Mouse (Mus musculus): ENCODE measurements around the gene Ncoa1.
"Not testable (repeated sequence)": the region's sequence is repeated elsewhere in the genome, so short reads cannot be mapped to it uniquely, and the experiment has no call there.

Gene Ncoa1

DNA sequence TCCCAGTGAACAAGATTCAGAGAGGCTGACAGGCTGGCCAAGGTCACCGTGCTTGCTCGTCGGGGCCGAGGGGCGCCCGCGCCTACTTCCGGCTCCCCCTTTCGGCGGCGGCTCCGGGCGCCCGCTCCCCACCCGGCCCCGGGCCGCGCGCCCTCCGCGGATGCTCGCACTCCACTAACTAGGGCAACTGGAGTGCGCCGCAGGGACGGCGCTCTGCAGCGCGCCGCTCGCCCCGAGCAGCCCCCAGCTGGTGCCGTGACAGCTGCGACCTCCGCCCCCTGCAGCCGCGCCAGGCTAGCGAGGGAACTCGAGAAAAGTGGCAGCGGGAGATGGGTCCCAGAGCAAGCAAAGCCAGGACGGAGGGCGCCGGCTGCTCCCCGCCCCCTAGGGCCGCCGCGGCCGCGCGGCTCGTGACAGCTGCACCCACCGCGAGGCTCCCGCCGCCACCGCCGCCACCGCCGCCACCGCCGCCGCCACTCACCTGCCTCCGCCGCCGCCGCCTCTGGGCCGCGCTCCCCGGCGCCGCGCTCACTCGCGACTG lies 621 bp downstream of the Ncoa1 start:
- DNase-seq (ENCODE audit: low spot score in 2 of 2) = peak; percentile 36 to 54

DNA sequence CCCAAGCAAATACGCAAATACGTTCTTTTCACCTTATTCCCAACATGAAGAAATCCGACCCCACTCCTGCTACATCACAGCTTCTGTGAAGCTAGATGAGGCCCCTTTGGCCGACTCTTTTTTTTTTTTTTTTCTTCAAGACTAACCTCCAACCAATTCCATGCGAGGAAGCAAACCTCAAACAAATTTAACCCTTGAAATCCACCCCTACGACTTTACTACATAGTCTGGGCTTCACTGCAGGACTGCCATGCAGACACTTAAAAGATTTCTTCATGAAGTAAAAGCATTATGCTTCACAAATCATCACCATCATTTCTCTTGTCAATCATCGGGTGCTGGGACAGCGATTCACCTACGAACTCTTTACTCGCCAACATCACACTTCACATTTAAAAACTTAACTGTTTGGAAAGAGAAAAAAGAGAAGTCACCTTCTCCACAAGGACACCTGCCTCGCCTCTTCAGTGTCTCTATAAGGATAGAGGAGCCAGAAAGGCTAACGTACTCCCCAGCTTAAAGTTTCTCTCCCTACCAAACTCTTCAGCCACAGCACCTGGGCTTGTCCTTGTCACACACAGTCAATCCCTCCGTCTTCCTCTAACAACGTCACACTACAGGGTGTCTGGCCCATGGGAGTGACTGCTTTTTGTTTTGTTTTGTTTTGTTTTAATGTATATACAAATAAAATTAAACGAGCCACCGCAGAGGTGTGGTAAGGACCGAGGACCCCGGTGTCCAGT lies 1.6 kb downstream of the Ncoa1 start:
- no peak for DNase-seq (ENCODE audit: low spot score in 2 of 2)

DNA sequence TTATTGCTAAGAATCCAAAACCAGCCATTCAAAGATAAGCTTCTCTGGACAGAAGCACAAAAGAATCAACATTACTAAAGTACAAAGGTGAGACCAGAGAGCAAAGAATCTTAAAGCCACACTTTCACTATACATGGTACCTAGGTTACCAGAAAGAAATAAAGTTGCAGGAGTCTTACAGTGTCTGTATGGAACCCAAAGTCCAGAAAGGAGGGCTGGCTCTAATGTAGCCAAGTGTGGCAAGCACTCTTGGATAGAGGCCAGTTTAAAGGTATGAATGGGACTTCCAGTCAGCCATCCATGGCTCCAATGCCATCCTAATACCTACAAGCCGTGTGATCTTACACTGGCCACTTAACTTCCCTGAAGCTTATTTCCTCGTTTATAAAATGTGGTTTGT lies 7.9 kb downstream of the Ncoa1 start:
- no peak for DNase-seq (ENCODE audit: low spot score in 2 of 2)

DNA sequence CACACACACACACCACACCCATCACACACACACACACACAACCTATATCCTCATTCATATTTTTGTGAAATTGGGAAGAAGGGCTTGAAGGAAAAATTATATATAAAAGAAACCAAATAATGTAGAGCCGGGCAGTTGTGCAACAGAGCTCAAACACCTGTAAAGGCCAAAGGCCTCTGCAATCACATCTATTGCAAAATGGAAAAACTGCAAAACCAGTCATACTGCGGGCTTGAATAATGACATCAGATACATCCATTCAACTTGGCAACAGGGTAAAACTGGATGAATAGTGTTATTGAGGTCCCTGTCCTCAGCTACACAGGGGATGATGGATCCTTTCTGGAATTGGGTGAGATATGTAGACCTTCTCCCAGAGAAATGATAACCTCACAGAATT lies 13.3 kb downstream of the Ncoa1 start:
- no peak for DNase-seq (ENCODE audit: low spot score in 2 of 2)

DNA sequence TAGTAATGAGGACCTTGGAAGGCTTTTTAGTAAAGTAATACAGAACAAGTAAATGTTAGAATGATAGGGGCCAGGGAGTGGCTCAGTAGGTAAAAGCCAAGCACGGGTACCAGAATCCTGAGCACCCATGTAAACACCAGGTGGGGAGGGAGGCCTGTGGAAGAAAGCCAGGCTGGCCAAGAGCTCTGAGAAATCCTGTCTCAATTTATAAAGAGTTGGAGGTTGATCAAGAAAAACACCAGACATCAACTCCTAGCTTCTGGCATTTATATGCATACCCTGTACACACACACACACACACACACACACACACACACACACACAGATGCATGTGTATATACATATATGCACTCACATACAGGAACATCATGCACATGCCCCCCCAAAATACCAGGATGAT lies 14.6 kb downstream of the Ncoa1 start:
- DNase-seq (ENCODE audit: low spot score in 2 of 2) = no peak

DNA sequence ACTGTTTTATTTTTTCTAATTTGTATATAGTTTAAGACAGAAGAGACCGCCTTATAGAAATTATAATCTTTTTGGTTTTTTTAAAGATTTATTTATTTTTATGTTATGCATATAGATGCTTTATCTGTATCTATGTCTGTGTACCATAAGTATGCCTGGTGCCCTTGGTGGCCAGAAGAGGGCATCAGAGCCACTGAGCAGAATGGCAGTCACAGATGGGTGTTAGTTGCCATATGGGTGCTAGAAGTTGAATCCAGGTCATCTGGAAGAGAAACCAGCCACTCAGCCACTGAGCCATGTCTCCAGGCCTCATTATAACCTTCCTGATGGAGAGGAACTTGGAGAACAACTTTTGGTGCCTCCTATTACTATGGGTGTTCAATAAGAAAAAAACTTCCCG lies 16.0 kb downstream of the Ncoa1 start:
- DNase-seq (ENCODE audit: low spot score in 2 of 2) = no peak

DNA sequence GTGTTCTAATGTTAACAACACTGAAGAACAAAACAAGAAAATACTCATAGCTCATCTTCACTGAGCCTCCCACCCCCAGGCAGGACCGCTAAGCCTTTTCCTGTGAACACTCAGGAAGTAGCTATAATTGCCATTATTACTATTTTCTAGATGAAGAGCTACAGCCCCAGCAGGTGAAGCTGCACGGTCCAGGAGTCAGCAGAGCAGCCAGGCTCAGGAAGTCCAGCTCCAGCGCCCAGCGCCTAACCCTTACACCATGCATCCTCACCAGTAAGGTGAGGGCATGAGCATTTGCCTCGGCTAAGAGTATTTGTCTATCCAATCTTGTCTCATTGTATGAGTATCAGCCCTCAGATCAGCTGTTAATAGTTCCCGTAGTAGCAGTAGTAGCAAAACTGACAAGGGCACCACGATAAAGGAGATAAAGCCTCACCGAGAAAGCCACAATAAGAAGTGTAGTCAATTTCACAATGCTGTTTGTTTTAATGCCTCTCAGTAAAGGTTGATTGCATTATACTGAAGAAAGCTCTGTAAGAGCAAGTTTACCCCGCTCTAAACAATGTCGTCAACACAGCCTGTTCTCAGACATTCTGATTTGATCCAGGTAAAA lies 21.9 kb downstream of the Ncoa1 start:
- no peak for DNase-seq (ENCODE audit: low spot score in 2 of 2)

DNA sequence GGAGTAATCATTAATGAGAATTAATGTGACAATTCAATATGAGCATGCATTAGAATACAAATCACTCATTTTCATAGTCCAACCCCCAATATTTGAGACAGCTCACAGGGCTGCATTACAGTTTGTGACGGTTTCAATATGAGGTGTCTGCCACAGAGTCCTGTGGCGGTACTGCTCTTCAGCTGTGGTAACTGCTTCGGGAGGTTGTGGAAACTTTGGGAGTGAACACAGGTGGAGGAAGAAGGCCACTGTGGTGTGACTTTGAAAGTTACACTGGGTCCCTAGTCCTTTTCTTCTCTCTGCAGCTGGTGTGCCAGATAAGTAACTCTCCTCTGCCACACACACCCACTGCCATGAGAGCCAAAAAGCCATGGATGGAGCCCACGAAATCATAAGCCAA lies 22.7 kb downstream of the Ncoa1 start:
- no peak for DNase-seq (ENCODE audit: low spot score in 2 of 2)

DNA sequence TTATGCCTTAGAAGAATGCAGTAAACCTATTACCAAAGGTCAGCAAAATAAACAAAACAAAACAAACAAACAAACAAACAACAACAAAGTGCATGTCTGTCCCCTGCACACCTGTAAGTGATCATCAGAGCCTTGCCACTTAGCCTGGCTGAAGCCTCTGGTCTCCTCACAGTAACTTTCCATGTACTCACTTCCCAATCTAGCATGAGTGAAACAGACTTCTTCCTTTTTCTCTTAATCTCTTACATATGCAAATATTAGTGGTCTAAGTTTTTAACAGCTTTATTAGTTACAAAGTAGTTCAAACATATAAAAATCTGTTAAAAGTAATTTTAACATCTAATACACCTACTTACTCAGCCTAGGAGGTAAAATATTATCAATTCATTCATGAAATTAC lies 24.7 kb downstream of the Ncoa1 start:
- DNase-seq (ENCODE audit: low spot score in 2 of 2) = no peak

DNA sequence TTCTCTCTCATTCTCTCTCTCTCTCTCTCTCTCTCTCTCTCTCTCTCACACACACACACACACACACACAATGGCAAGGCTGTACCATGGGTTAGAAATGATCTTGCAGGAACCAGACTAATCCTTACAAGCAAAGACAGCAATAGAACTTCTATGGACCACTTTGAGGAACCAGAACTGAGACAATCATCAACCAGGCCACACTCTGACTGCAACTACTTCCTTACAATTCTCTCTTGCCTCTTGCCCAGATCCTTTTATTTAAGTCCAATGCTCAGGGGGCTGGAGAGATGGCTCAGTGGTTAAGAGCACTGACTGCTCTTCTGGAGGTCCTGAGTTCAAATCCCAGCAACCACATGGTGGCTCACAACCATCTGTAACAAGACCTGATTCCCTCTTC lies 26.5 kb downstream of the Ncoa1 start:
- DNase-seq (ENCODE audit: low spot score in 2 of 2) = not testable (repeated sequence)

DNA sequence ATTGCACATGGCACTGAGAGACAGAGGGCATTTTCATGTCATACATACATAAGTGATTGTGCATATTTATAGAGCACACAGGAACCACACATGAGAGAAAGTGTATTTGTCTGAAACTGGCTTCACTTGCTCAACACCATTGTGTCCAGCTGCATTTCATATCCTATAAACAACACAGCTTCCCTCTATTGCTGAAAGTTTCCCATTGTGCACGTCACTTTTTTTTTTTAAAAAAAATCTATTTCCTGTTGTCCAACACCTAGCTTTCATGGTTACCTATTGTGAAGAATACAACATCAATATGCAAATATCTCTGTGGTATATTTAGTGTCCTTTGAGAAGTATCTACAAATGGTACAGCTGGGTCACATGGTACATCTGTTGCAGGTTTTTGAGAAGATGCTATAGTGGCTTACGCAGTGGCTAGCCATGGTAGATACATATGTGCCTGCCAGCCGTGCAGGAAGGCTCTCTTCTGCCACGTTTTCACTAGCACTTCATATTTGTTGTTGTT lies 28.8 kb downstream of the Ncoa1 start:
- DNase-seq (ENCODE audit: low spot score in 2 of 2) = no peak

DNA sequence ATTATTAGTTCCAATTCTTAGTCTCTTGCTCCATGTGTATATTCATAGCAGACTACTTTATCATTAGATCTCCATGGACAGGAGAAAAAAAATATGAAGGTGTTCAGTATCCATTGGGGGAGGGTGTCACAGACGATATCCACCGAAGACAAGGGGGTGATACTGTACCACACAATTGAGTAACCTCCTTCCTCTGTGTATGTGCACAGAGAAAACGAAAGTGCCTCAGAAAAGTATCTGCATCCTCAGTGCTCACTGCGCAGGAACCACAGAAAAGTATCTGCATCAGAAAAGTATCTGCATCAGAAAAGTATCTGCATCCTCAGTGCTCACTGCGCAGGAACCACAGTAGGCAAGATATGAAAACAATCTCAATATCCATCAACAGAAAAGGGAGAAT lies 32.0 kb downstream of the Ncoa1 start:
- no peak for DNase-seq (ENCODE audit: low spot score in 2 of 2)

DNA sequence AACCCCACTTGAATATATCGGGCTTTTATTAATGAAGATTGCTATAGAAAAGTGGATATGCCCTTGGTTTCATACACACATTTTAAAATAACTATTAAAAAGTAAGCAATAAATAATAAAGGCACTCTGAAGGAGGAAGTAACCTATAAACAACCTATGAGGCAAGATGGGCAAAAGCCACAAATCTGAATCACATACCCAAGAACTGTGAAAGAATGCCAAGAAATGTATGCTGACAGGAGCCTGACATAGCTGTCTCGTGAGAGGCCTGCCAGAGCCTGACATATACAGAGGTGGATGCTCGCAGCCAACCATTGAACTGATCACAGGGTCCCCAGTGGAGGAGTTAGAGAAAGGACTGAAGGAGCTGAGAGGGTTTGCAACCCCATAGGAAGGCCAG lies 35.5 kb downstream of the Ncoa1 start:
- no peak for DNase-seq (ENCODE audit: low spot score in 2 of 2)

DNA sequence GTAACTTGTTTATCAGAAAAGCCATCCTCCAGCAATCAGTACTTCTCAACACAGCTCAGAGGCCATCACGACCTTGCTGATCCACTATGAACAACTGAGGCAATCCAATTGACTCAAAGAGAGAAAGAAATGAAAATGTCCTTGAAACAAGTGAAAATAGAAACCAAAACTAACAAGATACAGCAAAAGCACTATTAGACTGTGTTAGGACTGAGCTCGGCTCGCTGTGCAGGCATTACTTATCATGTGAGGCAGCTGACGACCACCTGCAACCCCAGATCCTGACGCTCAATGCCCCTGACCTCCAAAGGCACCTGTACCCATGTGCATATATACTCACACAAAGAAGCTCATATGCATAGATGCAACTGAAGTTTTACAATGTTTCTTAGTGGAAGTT lies 40.8 kb downstream of the Ncoa1 start:
- DNase-seq (ENCODE audit: low spot score in 2 of 2) = no peak

DNA sequence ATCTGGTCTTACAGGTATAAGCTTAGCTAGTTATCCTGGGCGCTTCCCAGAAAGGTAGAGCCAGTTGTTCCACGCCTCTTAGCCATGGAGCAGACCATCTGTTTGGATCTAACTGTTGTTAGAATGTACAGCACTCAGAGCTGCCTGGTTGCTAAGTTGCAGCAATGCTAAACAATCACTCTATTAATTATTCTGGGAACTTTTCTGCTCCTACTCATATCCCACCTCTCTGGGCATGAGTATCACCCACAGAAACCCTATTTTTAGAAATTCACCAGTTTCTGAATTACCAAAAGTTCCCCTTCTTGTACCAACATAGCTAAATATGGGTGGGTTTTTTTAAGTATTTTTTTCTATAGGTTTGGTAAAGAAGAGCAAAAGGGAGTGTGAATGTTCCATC lies 43.4 kb downstream of the Ncoa1 start:
- DNase-seq (ENCODE audit: low spot score in 2 of 2) = peak; percentile 36 to 49

DNA sequence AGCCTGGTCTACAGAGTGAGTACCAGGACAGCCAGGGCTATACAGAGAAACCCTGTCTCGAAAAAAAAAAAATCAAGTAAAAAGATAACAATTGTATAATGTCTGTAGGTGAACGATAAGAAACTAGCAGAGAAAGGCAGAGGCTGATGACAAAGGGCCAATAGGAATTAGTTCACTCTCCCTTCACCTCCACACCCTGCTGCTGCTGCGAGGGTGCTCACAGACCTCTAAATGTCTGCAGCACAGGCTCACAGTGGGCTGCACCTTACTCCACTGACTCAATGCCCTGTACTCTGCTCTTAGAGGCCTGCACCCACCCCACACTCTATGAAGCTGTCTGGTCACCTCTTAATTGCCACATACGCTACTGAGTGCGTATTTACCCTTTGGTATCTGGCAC lies 45.0 kb downstream of the Ncoa1 start:
- no peak for DNase-seq (ENCODE audit: low spot score in 2 of 2)

DNA sequence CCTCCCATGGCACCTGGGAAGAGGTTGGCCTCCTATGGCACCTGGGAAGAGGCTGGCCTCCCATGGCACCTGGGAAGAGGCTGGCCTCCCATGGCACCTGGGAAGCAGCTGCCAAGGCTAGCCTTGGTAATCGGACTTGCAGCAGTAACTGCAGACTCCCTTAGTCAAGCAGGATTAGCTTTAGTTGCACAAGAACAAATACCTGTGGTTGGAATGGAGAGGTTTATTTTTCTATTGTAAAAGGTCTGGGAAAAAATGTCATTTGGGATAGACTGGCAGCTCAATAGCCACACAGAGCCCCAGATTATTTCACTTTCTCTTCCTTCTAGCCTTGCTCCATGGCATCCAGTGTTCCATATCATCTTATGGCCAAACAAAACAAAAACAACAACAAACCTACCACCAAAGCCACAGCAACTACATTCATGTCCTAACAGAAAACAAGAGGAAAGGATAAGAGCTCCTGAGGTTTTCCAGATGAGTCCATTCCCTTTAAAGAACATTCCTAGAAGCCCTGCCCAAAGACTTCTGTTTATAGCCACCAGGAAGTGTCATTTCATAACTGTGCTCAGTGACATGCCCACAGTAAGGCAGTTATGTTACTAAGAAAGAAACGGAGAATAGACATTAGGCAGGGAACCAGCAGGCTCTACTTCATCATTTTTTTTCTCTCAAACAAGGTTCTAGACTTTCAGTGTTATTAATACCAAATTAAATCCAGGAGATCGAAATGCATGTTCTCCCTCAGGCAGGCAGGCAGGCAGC lies 46.7 kb downstream of the Ncoa1 start:
- DNase-seq (ENCODE audit: low spot score in 2 of 2) = no peak

DNA sequence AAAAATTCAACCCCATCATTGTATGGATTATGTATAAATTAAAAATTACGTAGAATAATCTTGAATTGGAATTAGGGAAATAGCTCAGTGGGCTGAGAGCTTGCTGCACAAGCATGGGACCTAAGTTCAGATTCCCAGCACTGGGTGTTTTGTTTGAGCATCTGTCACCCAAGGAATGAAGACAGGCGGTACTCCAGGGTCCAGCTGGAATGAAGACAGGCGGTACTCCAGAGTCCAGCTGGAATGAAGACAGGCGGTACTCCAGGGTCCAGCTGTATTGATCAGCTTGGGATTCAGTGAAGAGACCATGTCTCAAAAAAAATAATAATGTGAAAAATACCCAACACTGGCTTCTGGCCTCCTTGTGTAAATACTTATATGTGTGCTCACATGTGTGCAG lies 58.2 kb downstream of the Ncoa1 start:
- DNase-seq (ENCODE audit: low spot score in 2 of 2) = no peak

DNA sequence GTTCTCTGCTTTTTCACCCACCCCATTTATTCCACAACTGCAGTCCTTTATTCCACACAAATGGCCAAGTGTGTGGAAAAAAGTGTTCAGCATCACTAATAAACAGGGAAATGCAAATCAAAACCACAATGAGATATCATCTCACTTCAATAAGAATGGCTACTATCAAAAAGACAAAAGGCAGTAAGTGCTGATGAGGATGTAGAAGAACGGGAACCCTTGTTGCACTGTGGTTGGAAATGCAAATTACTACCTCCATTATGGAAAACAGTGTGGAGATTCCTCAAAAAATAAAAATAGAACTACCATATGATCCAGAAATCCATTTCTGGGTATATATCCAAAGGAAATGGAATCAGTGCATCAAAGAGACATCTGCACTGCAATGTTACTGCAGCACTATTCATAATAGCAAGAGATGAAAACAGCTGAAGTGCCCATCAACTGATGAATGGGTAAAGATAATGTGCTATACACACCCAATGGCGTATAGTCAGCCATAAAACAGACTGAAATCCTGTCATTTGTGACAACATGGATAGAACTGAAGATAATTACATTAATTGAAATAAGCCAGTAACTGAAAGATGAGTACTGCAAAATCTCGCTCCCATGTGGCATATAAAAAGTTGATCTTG lies 59.2 kb downstream of the Ncoa1 start:
- no peak for DNase-seq (ENCODE audit: low spot score in 2 of 2)

DNA sequence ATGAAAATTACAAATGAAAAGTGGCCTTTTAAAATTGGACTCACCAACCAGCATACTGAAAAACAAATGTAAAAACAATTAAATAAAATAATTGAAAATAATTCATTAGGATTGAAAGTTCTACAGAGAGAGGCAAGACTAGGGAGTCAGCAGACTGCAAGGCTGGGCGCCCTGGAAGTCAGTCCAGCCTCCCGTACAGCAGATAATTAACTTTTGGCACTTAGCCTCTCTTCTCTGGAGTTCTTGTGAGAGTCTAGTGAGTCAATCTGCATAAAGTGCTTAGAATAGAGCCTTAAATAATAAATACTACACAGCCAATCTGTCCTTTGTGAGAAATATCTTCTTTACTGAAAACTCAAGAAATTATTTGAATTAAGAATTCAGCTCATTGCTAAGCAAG lies 69.9 kb downstream of the Ncoa1 start:
- DNase-seq (ENCODE audit: low spot score in 2 of 2) = no peak

DNA sequence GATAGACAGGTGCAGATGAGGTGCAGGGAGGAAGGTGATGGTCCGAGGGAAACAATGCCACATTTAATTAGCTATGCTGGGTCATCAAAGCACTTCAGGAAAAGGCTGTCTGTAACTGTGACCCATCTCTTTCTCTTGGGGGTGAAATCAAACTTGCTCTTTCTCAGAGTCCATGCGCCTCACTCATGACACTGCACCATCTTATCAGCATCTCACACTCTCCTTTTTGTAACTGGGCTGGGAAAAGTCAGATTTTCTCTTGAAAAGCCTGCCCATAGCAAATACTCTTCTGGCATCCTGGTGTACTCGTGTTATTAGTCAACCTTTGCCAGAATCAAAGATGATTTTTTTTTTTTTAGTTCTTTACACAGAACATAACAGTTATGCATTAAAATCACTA lies 70.8 kb downstream of the Ncoa1 start:
- DNase-seq (ENCODE audit: low spot score in 2 of 2) = no peak

DNA sequence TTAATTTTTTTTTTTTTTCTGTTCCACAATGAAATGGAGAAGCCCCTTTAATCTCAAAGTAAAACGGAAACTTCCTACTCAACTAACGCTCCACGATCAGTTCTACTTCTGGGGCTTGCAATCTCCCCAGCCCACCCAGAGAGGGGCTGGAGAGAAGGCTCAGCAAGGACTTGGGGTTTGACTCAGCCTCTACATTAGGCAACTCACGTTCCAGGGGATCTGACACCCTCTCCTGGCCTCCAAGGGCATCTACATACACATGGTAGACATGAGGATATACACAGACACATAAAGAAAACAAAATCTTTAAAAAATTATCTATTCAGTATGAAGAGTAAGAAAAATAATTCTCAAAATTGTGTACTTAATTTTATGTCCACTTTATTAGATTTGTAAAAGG lies 73.8 kb downstream of the Ncoa1 start:
- DNase-seq (ENCODE audit: low spot score in 2 of 2) = no peak
